8 mouse cellular contexts compared by ENCODE assay signal in genomic region chr9:111495561-111495960, GRCm38 (mm10). TPM values are rescaled to one million over a fixed set of nuclear protein-coding genes. Genes with fewer than 3 reads are reported as not detected.
A peak's percentile ranks its signal among the peaks of the same experiment; 100 is the strongest.
DNase-seq lines count a peak whose midpoint lies in the region; ATAC-seq and TF ChIP-seq lines count a peak whose summit lies in the region.

No protein-coding gene starts in this region.

- no peak overlapping the region for H3K4me2 ChIP-seq in hindbrain, embryonic 13.5 days

- peak; percentile 98 for TF ChIP-seq CTCF in embryonic fibroblast, embryonic 13.5 days (IDR thresholded peaks at IDR 0.05; ENCODE audit: borderline replicate concordance, insufficient read depth, low read length)

- no peaks in the 10 kb centered on the region for H3K9me3 ChIP-seq in hindbrain, embryonic 13.5 days
- H3K9me3 ChIP-seq in midbrain, embryonic 10.5 days (replicated peaks): no peaks in the 10 kb centered on the region

- WGBS in hindbrain, embryonic 13.5 days: under 1% methylated on average over 5 of the region's 5 CpGs
- WGBS in midbrain, embryonic 10.5 days: under 1% methylated on average over 5 of the region's 5 CpGs

- no peak for TF ChIP-seq POLR2A in embryonic fibroblast, embryonic 13.5 days (IDR thresholded peaks at IDR 0.05; ENCODE audit: low read depth, low read length)

- ATAC-seq in hindbrain, embryonic 13.5 days (ENCODE audit: low FRiP score): peak; percentile 58; the same call in 1 of the 2 replicates
- ATAC-seq in erythroblast, adult 5-6 weeks (replicated peaks; ENCODE audit: low FRiP score, poor library complexity, severe bottlenecking): no peak

- no peak overlapping the region for H3K27ac ChIP-seq in embryonic fibroblast, embryonic 13.5 days (ENCODE audit: insufficient read depth, low read length)
- no peak overlapping the region for H3K27ac ChIP-seq in hindbrain, embryonic 13.5 days
- no peak overlapping the region for H3K27ac ChIP-seq in midbrain, embryonic 10.5 days (replicated peaks)

- H3K9ac ChIP-seq in hindbrain, embryonic 13.5 days: no peak overlapping the region

- H3K36me3 ChIP-seq in hindbrain, embryonic 13.5 days: no peaks in the 10 kb centered on the region
- no peaks in the 10 kb centered on the region for H3K36me3 ChIP-seq in midbrain, embryonic 10.5 days

- DNase-seq in MN1 (ENCODE audit: low spot score): peak; percentile 83
- peak; percentile 88 for DNase-seq in brain, adult 2 months (ENCODE audit: low read depth, low spot score)
- peak; percentile 69 to 95 for DNase-seq in layer of hippocampus, postnatal 25 days (ENCODE audit: extremely low spot score in 1 of 2, low spot score in 1 of 2)
- peak; percentile 78 for DNase-seq in midbrain, embryonic 10.5 days (ENCODE audit: low spot score)
- DNase-seq in right cerebral cortex, postnatal 4 days: peak; percentile 95

- 0 out of 2 replicates have a peak, but pooled peaks cover 5% of the 10 kb centered on the region for H3K27me3 ChIP-seq in hindbrain, embryonic 13.5 days
- H3K27me3 ChIP-seq in midbrain, embryonic 10.5 days (ENCODE audit: low read depth, poor library complexity, severe bottlenecking): no peaks in the 10 kb centered on the region

- no peak overlapping the region for H3K4me3 ChIP-seq in embryonic fibroblast, embryonic 13.5 days (ENCODE audit: insufficient read depth, low read length)
- H3K4me3 ChIP-seq in hindbrain, embryonic 13.5 days: no peak overlapping the region
- H3K4me3 ChIP-seq in midbrain, embryonic 10.5 days: no peak overlapping the region

- H3K4me1 ChIP-seq in embryonic fibroblast, embryonic 13.5 days (ENCODE audit: control insufficient read depth, insufficient read depth, low read length): no peaks in the 10 kb centered on the region
- H3K4me1 ChIP-seq in hindbrain, embryonic 13.5 days (replicated peaks): peaks cover 4% of the 10 kb centered on the region
- H3K4me1 ChIP-seq in midbrain, embryonic 10.5 days: no peaks in the 10 kb centered on the region

RNA-seq across cellular contexts. Expression of gene Dclk3, which starts 56.7 kb away (rescaled TPM):
- not detected in 2 replicates for polyA plus RNA-seq in embryonic fibroblast, embryonic 13.5 days (2011; ENCODE audit: insufficient read length, low read depth, missing spikeins)
- polyA plus RNA-seq in hindbrain, embryonic 13.5 days (2015; fragmentation: Nextera tagmentation; extraction: Ambion mirVana): 4.4 and 4.9 TPM in 2 replicates
- 10 to 100 TPM; 12.2 to 13.2 TPM for total RNA-seq in layer of hippocampus, postnatal 25 days (2021)
- 0.15 and 0.21 TPM in 2 replicates for polyA plus RNA-seq in midbrain, embryonic 10.5 days (2016; fragmentation: Nextera tagmentation; extraction: Ambion mirVana)
- total RNA-seq in erythroblast, adult 5-6 weeks (2015; ENCODE audit: low replicate concordance): not detected in 2 replicates
- total RNA-seq in erythroblast, adult 5-6 weeks (2017; ENCODE audit: low replicate concordance): not detected in 2 replicates
